8 mouse cellular contexts compared by ENCODE assay signal in the genomic region with DNA sequence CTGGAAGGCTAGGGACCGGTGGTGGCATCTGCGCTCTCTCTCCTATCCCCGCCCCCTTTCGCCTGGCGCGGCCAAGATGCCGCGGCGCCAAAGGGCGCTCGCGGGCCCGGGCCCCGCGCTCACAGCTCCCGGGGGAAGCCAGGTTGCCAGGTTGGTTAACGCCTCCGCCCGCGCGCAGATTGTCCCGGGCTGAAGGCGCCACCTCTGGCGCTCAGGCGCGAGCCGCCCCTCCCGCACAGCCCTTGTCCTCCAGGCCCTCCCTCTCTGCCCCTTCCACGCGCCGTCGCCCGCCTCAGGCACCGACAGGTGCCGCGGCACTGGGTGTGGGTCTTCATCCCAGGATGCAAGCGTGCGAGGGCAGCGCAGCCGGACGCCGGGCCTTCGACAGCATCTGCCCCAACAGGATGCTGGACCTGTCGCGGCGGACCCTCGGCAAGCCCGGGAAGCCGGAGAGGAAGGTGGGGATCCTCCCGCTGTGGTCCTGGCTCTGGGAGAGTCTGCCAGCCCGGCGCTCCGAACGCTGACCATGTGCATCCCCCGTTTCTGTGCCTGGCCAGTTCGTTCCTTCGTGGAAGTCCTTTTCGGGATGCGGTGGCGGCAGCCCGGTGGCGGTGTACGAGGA. TPM values are rescaled to one million over a fixed set of nuclear protein-coding genes. Genes with fewer than 3 reads are reported as not detected.
DNase-seq lines count a peak whose midpoint lies in the region; ATAC-seq and TF ChIP-seq lines count a peak whose summit lies in the region.

Gene Mcidas, plus strand, starts transcription at position 315 of the 622 bp plus-strand sequence.

- no peaks in the 10 kb centered on the region for H3K9me3 ChIP-seq in embryonic facial prominence, embryonic 11.5 days (replicated peaks; ENCODE audit: control insufficient read depth, low read length)
- H3K9me3 ChIP-seq in hindbrain, postnatal 0 days (ENCODE audit: low read length), result no peaks in the 10 kb centered on the region
- H3K9me3 ChIP-seq in liver, postnatal 0 days (ENCODE audit: low read length), result no peaks in the 10 kb centered on the region
- no peaks in the 10 kb centered on the region for H3K9me3 ChIP-seq in neural tube, embryonic 15.5 days (replicated peaks)

- no peak within 1 kb of the TSS for H3K27ac ChIP-seq in embryonic facial prominence, embryonic 11.5 days (replicated peaks; ENCODE audit: low read depth, low read length)
- no peak within 1 kb of the TSS for H3K27ac ChIP-seq in hindbrain, postnatal 0 days
- H3K27ac ChIP-seq in liver, postnatal 0 days (ENCODE audit: low read depth), result no peak within 1 kb of the TSS
- H3K27ac ChIP-seq in neural tube, embryonic 15.5 days (replicated peaks), result no peak within 1 kb of the TSS

- peak within 1 kb of the TSS; percentile 36 for H3K4me3 ChIP-seq in embryonic facial prominence, embryonic 11.5 days (ENCODE audit: low read depth, low read length)
- peak within 1 kb of the TSS; percentile 47 for H3K4me3 ChIP-seq in hindbrain, postnatal 0 days (ENCODE audit: low read length)
- peak within 1 kb of the TSS; percentile 41 for H3K4me3 ChIP-seq in liver, postnatal 0 days (ENCODE audit: low read depth, low read length)
- H3K4me3 ChIP-seq in neural tube, embryonic 15.5 days (replicated peaks), result peak within 1 kb of the TSS; percentile 42

- peak; percentile 33 for DNase-seq in urinary bladder, adult 2 months (ENCODE audit: low spot score)
- DNase-seq in urinary bladder, postnatal 10 days (ENCODE audit: low spot score), result no peak
- peak; percentile 23 for DNase-seq in embryonic facial prominence, embryonic 11.5 days (ENCODE audit: low spot score)
- peak; percentile 25 for DNase-seq in hindbrain, postnatal 0 days (ENCODE audit: low spot score)
- no peak for DNase-seq in liver, postnatal 0 days
- DNase-seq in gastrocnemius, postnatal 36 days, result no peak

- no peaks in the 10 kb centered on the region for H3K36me3 ChIP-seq in embryonic facial prominence, embryonic 11.5 days (replicated peaks; ENCODE audit: control insufficient read depth, insufficient read depth, low read depth, low read length)
- H3K36me3 ChIP-seq in hindbrain, postnatal 0 days (ENCODE audit: insufficient read depth, low read length), result no peaks in the 10 kb centered on the region
- no peaks in the 10 kb centered on the region for H3K36me3 ChIP-seq in liver, postnatal 0 days (replicated peaks; ENCODE audit: insufficient read depth, low read length)
- no peaks in the 10 kb centered on the region for H3K36me3 ChIP-seq in neural tube, embryonic 15.5 days

- H3K27me3 ChIP-seq in embryonic facial prominence, embryonic 11.5 days (ENCODE audit: control insufficient read depth, insufficient read depth, low read length), result peaks cover 88% of the 10 kb centered on the region
- H3K27me3 ChIP-seq in hindbrain, postnatal 0 days (ENCODE audit: insufficient read depth, low read length), result peaks cover 79% of the 10 kb centered on the region
- H3K27me3 ChIP-seq in liver, postnatal 0 days (ENCODE audit: insufficient read depth, low read length), result peaks cover 91% of the 10 kb centered on the region
- H3K27me3 ChIP-seq in neural tube, embryonic 15.5 days (replicated peaks), result peaks cover 89% of the 10 kb centered on the region

- no peak for TF ChIP-seq CTCF in hindbrain, postnatal 0 days (IDR thresholded peaks at IDR 0.05; ENCODE audit: low read depth)
- no peak for TF ChIP-seq CTCF in liver, postnatal 0 days (IDR thresholded peaks at IDR 0.05; ENCODE audit: low read depth)

- H3K4me1 ChIP-seq in embryonic facial prominence, embryonic 11.5 days (ENCODE audit: control insufficient read depth, insufficient read depth, low read length), result peaks cover 9% of the 10 kb centered on the region
- H3K4me1 ChIP-seq in hindbrain, postnatal 0 days (ENCODE audit: insufficient read depth, low read length), result peaks cover 5% of the 10 kb centered on the region; the same call in 1 of the 2 replicates
- H3K4me1 ChIP-seq in liver, postnatal 0 days (ENCODE audit: insufficient read depth), result peaks cover 15% of the 10 kb centered on the region
- H3K4me1 ChIP-seq in neural tube, embryonic 15.5 days, result peaks cover 32% of the 10 kb centered on the region

- intact Hi-C loops in gastrocnemius, postnatal 36 days (cut with DNase I), result no loop called here

- under 1% methylated on average over 56 of the region's 63 CpGs for WGBS in embryonic facial prominence, embryonic 11.5 days
- WGBS in hindbrain, postnatal 0 days, result under 1% methylated on average over 57 of the region's 63 CpGs
- under 1% methylated on average over 58 of the region's 63 CpGs for WGBS in liver, postnatal 0 days (ENCODE audit: insufficient replicate concordance)
- under 1% methylated on average over 63 of the region's 63 CpGs for WGBS in neural tube, embryonic 15.5 days

- H3K9ac ChIP-seq in embryonic facial prominence, embryonic 11.5 days (replicated peaks; ENCODE audit: low read length), result no peak within 1 kb of the TSS; the same call in 1 of the 2 replicates
- peak within 1 kb of the TSS; percentile 37 for H3K9ac ChIP-seq in hindbrain, postnatal 0 days (replicated peaks; ENCODE audit: low read length)
- H3K9ac ChIP-seq in liver, postnatal 0 days (replicated peaks), result no peak within 1 kb of the TSS
- peak within 1 kb of the TSS; percentile 29 for H3K9ac ChIP-seq in neural tube, embryonic 15.5 days (replicated peaks)

- peak; percentile 29; the same call in 1 of the 2 replicates for ATAC-seq in embryonic facial prominence, embryonic 11.5 days (replicated peaks; ENCODE audit: insufficient number of reproducible peaks, low FRiP score, low TSS enrichment, low read depth)
- peak; percentile 35 for ATAC-seq in hindbrain, postnatal 0 days
- peak; percentile 46 for ATAC-seq in liver, postnatal 0 days
- peak; percentile 45 for ATAC-seq in neural tube, embryonic 15.5 days (ENCODE audit: low FRiP score)
- ATAC-seq in megakaryocyte progenitor cell, adult 5-6 weeks (replicated peaks; ENCODE audit: poor library complexity), result no peak

- H3K4me2 ChIP-seq in embryonic facial prominence, embryonic 11.5 days (ENCODE audit: low read depth, low read length), result peak within 1 kb of the TSS; percentile 79
- H3K4me2 ChIP-seq in hindbrain, postnatal 0 days (ENCODE audit: low read depth, low read length), result peak within 1 kb of the TSS; percentile 74
- peak within 1 kb of the TSS; percentile 69 for H3K4me2 ChIP-seq in liver, postnatal 0 days (ENCODE audit: low read depth, low read length)
- H3K4me2 ChIP-seq in neural tube, embryonic 15.5 days, result peak within 1 kb of the TSS; percentile 68

- no peak for TF ChIP-seq EP300 in liver, postnatal 0 days (IDR thresholded peaks at IDR 0.05; ENCODE audit: low read depth)

RNA-seq across cellular contexts. Expression of gene Mcidas, which starts in this region (rescaled TPM):
- 0.14 and 0.25 TPM in 2 replicates for polyA plus RNA-seq in urinary bladder, adult 2 months (2012; rRNA removed)
- polyA plus RNA-seq in embryonic facial prominence, embryonic 11.5 days (2014; fragmentation: Nextera tagmentation; extraction: Ambion mirVana), result not detected in 2 replicates
- 0.73 and 2.4 TPM in 2 replicates for total RNA-seq in hindbrain, postnatal 0 days (2014; rRNA removed)
- 0.88 and 0.95 TPM in 2 replicates for polyA plus RNA-seq in hindbrain, postnatal 0 days (2015; fragmentation: Nextera tagmentation; extraction: Ambion mirVana)
- polyA plus RNA-seq in liver, postnatal 0 days (2015; fragmentation: Nextera tagmentation; extraction: Ambion mirVana), result not detected in 2 replicates
- 0.08 and 0.11 TPM in 2 replicates for polyA plus RNA-seq in neural tube, embryonic 15.5 days (2015; fragmentation: Nextera tagmentation; extraction: Ambion mirVana)
- total RNA-seq in megakaryocyte progenitor cell, adult 5-6 weeks (2015), result not detected in 2 replicates
- total RNA-seq in megakaryocyte progenitor cell, adult 5-6 weeks (2017), result not detected in 2 replicates
- total RNA-seq in gastrocnemius, postnatal 36 days (2021), result not detected

Comparison
In these comparisons a context has a peak if more than half of its experiments do, and no peak if none do; other contexts are left out.
1. Peak in DNase-seq in urinary bladder, adult 2 months; RNA of the gene not detected or under 1 TPM.
2. Peak in DNase-seq, ATAC-seq, H3K4me3 ChIP-seq and H3K4me2 ChIP-seq in embryonic facial prominence, embryonic 11.5 days; RNA of the gene not detected or under 1 TPM.
3. Peak in ATAC-seq, H3K4me3 ChIP-seq and H3K4me2 ChIP-seq in liver, postnatal 0 days; RNA of the gene not detected or under 1 TPM.
4. Peak in ATAC-seq, H3K4me3 ChIP-seq, H3K9ac ChIP-seq and H3K4me2 ChIP-seq in neural tube, embryonic 15.5 days; RNA of the gene not detected or under 1 TPM.